Mouse (Mus musculus) ES-Bruce4 (cell line): ENCODE results near the gene Pde1a. TPM values are rescaled to one million over a fixed set of nuclear protein-coding genes. Genes with fewer than 3 reads are reported as not detected.

Source experiments
- H3K27ac ChIP-seq: 2 replicates; pipeline ENCODE4 v1.5.1; 2012; ENCODE audit warnings: low read length, inconsistent platforms; ENCODE audit not compliant: insufficient read depth
- H3K27me3 ChIP-seq: 2 replicates; pipeline ENCODE4 v1.6.1; 2012; ENCODE audit warnings: mild to moderate bottlenecking, low read length, inconsistent platforms; ENCODE audit not compliant: control insufficient read depth, poor library complexity, insufficient read depth, severe bottlenecking
- H3K36me3 ChIP-seq: 2 replicates; pipeline ENCODE4 v1.6.1; 2012; ENCODE audit warnings: inconsistent platforms, mild to moderate bottlenecking, low read length, moderate library complexity; ENCODE audit not compliant: control insufficient read depth, poor library complexity, insufficient read depth, severe bottlenecking
- H3K4me1 ChIP-seq: one replicate; pipeline ENCODE4 v1.8.1; 2011; ENCODE audit warnings: low read length; ENCODE audit not compliant: control insufficient read depth, insufficient read depth
- H3K4me3 ChIP-seq: 2 replicates; pipeline ENCODE4 v1.5.1; 2011; ENCODE audit warnings: low read depth, mild to moderate bottlenecking, low read length
- H3K9ac ChIP-seq: 2 replicates; pipeline ENCODE4 v1.6.1; 2012; ENCODE audit warnings: low read depth, mild to moderate bottlenecking, inconsistent platforms; ENCODE audit not compliant: poor library complexity, severe bottlenecking
- H3K9me3 ChIP-seq: replicated peaks from 2 replicates; pipeline ENCODE4 v1.6.1; 2012; ENCODE audit warnings: mild to moderate bottlenecking, low read length, inconsistent platforms; ENCODE audit not compliant: control insufficient read depth, poor library complexity, insufficient read depth, severe bottlenecking
- CTCF ChIP-seq: IDR thresholded peaks from one replicate; pipeline ENCODE4 v1.8.1; 2011; ENCODE audit warnings: low read depth, low read length
- EP300 ChIP-seq: IDR thresholded peaks from 2 replicates; pipeline ENCODE4 v1.6.1; 2011; ENCODE audit warnings: low read depth, low read length; ENCODE audit not compliant: insufficient read depth
- POLR2A ChIP-seq: IDR thresholded peaks from one replicate; pipeline ENCODE4 v1.8.1; 2011; ENCODE audit warnings: low read length; ENCODE audit not compliant: insufficient read depth
- polyA plus RNA-seq: library from polyadenylated mRNA; stranded (reverse); fragments of >200 nt; gene quantifications from 2 replicates; pipeline ENCODE4 v1.2.4, GENCODE M21; 2011; ENCODE audit warnings: low read depth; ENCODE audit not compliant: missing spikeins, insufficient read depth, insufficient read length

Gene Pde1a
- polyA plus RNA-seq, 1 experiment, result 2.1 TPM

DNA sequence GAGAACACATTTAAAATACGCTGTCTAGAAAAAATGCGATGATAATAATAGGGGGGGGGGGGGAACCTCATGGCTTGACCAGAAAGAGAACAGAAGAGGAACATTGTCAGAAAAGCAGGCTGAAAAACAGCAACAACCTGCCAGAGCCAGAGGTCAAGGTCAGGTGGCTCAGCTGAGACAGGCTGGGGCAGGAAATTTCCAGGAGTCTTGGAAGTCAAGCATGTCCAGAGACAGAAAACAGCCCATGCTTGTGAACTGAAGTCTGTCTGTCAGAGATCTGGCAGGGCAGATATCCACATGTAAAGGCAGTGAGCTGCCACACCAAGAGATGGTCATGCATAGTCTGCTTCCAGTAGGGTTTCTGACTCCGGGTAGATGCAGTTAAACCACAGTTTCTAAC is 147.5 kb downstream of the Pde1a start:
- Histone ChIP-seq H3K36me3 (no peaks in the 10 kb centered on the region), H3K9me3 (no peaks in the 10 kb centered on the region), H3K9ac (no peak overlapping the region), H3K4me1 (no peaks in the 10 kb centered on the region), H3K27me3 (no peaks in the 10 kb centered on the region), H3K27ac (no peak overlapping the region), H3K4me3 (no peak overlapping the region)
- TF ChIP-seq CTCF (no peak), EP300 (no peak), POLR2A (no peak)

DNA sequence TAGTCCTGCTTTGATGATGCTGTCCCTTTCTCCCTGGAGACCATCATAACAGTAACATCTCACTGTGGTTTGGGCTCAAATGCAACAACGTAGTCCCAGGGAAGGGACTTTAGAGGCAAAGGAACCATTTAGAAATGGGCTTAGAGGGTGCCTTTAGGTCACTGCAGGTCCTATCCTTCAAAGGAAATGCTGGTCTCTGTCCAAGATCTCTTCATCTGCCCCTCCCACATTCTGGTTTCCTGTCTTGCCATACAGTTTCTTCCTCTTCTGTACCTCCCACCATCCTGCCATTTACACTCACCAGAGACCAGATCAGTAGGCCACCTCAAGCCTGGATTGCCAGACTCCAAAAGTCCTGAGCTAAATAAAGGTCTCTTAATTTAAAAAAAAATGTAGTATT is 150.3 kb downstream of the Pde1a start:
- Histone ChIP-seq H3K4me1 (no peaks in the 10 kb centered on the region), H3K9me3 (no peaks in the 10 kb centered on the region), H3K27me3 (no peaks in the 10 kb centered on the region), H3K9ac (no peak overlapping the region), H3K27ac (no peak overlapping the region), H3K4me3 (no peak overlapping the region), H3K36me3 (no peaks in the 10 kb centered on the region)
- TF ChIP-seq POLR2A (no peak), EP300 (no peak), CTCF (no peak)

DNA sequence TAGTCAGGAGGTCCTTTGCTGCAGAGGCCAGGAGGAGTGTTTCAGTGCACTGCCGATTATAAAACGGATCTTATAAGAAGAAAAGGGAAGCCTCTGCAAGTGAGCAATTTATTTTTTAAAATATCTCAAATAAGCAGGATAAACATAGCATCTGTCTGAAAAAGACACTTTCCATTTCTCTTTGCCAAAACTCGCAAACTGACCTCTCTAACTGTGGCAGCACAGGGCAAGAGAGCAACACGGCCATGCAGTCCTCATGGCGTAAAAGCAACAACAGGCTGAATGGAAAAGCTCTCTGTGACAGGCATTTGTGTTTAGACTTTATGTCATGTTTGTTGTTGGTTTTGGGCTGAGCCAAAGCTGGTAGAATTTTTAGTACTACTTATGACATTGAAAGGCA is 152.0 kb downstream of the Pde1a start:
- H3K36me3 ChIP-seq, result no peaks in the 10 kb centered on the region

DNA sequence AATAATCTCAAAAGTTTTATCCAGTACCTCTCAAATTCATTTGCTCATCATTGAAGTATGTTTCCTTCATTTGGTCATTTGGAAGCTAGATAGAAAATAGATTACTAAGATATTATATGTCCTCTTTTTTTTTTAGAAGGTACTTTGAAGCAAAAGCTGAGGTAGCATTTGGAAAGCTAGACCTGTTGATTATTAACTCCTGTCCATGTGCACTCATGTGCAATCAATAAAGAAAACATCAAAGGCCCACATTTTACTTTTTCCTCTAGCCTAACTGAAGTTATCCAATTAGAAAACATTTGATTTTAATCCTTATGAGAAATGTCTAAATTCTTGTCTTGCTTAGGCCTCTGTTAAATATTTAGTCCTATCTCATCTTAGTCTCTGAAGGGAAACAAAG is 153.3 kb downstream of the Pde1a start:
- no peak overlapping the region for H3K9ac ChIP-seq
- H3K27ac ChIP-seq, result no peak overlapping the region
- no peaks in the 10 kb centered on the region for H3K27me3 ChIP-seq
- H3K9me3 ChIP-seq, result no peaks in the 10 kb centered on the region
- H3K4me1 ChIP-seq, result no peaks in the 10 kb centered on the region
- no peaks in the 10 kb centered on the region for H3K36me3 ChIP-seq
- TF ChIP-seq CTCF, result no peak
- no peak for TF ChIP-seq POLR2A
- no peak for TF ChIP-seq EP300
- no peak overlapping the region for H3K4me3 ChIP-seq

More for the DNA sequence above, 152.0 kb downstream of the Pde1a start:
- Histone ChIP-seq H3K9me3 (no peaks in the 10 kb centered on the region), H3K27ac (no peak overlapping the region), H3K27me3 (no peaks in the 10 kb centered on the region), H3K9ac (no peak overlapping the region), H3K4me3 (no peak overlapping the region), H3K4me1 (no peaks in the 10 kb centered on the region)
- TF ChIP-seq CTCF (no peak), EP300 (no peak), POLR2A (no peak)

DNA sequence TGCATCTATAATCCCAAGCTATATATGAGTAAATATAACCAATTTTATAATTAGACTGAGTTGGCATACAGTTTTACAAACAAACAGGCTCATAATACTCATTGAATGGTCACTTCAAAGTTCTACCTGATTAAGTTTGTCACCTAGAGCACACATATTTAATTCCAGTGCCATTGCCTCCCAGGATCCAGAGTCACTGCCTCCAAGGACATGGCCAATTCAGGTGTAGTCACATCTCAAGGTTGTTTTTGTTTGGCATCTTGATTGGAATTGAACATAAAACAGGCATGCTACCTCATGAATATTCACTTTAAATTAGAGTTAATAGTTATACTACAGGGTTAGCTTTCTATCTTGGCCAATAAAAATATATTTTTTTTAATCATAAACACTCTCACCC is 157.0 kb downstream of the Pde1a start:
- TF ChIP-seq CTCF (no peak), EP300 (no peak), POLR2A (no peak)
- Histone ChIP-seq H3K9ac (no peak overlapping the region), H3K4me1 (no peaks in the 10 kb centered on the region), H3K27me3 (no peaks in the 10 kb centered on the region), H3K27ac (no peak overlapping the region), H3K9me3 (no peaks in the 10 kb centered on the region), H3K4me3 (no peak overlapping the region), H3K36me3 (no peaks in the 10 kb centered on the region)

DNA sequence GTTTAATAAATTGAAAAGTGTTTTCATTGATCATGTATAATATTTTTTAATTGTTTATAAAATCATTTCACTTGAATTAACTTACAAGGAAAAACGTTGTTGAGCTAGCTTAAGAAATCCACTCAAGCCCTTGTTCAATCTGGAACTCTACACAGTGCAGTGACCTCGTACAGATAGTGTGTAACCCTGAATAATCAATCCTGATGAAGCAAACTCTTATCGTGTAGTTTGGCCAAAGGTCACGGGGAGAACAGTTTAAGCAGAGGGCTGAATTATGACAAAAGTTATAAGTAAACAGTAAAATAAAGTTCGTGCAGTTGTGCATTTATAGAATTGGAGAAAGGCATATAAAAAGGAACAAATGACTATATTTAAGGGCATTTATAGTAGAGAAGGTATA is 159.7 kb downstream of the Pde1a start:
- Histone ChIP-seq H3K27ac (no peak overlapping the region), H3K9me3 (no peaks in the 10 kb centered on the region), H3K4me1 (no peaks in the 10 kb centered on the region), H3K36me3 (no peaks in the 10 kb centered on the region), H3K4me3 (no peak overlapping the region), H3K27me3 (no peaks in the 10 kb centered on the region), H3K9ac (no peak overlapping the region)
- TF ChIP-seq EP300 (no peak), CTCF (no peak)
